Mouse (Mus musculus) cerebellum, adult 11-12 months (tissue): ENCODE data around the gene 1700001C19Rik.

Source experiments
- DNase-seq: peaks from one replicate; pipeline ENCODE4 v3.0.0; 2022

1700001C19Rik gene

GRCm38 (mm10) chr17:47461688-47462087 is 24.5 kb upstream of the 1700001C19Rik start:
- DNase-seq = no peak

GRCm38 (mm10) chr17:47459341-47459919 is 22.3 kb upstream of the 1700001C19Rik start:
- no peak for DNase-seq

- DNase-seq = no peak
Observed at GRCm38 (mm10) chr17:47458936-47459335, 21.8 kb upstream of the 1700001C19Rik start.

GRCm38 (mm10) chr17:47458310-47458709 is 21.1 kb upstream of the 1700001C19Rik start:
- DNase-seq = no peak

GRCm38 (mm10) chr17:47454675-47455074 is 17.5 kb upstream of the 1700001C19Rik start:
- no peak for DNase-seq

GRCm38 (mm10) chr17:47452886-47453285 is 15.7 kb upstream of the 1700001C19Rik start:
- no peak for DNase-seq

GRCm38 (mm10) chr17:47450880-47451565 is 13.8 kb upstream of the 1700001C19Rik start:
- DNase-seq = no peak

- no peak for DNase-seq
Observed at GRCm38 (mm10) chr17:47450239-47450638, 13.1 kb upstream of the 1700001C19Rik start.

- no peak for DNase-seq
Observed at GRCm38 (mm10) chr17:47449432-47449831, 12.3 kb upstream of the 1700001C19Rik start.

- no peak for DNase-seq
Observed at GRCm38 (mm10) chr17:47448523-47449372, 11.6 kb upstream of the 1700001C19Rik start.

GRCm38 (mm10) chr17:47446561-47446960 is 9.4 kb upstream of the 1700001C19Rik start:
- no peak for DNase-seq

GRCm38 (mm10) chr17:47446025-47446424 is 8.8 kb upstream of the 1700001C19Rik start:
- DNase-seq = no peak

- no peak for DNase-seq
Observed at GRCm38 (mm10) chr17:47445518-47445917, 8.3 kb upstream of the 1700001C19Rik start.

GRCm38 (mm10) chr17:47444113-47444512 is 6.9 kb upstream of the 1700001C19Rik start:
- DNase-seq = no peak

- DNase-seq = no peak
Observed at GRCm38 (mm10) chr17:47442271-47442670, 5.1 kb upstream of the 1700001C19Rik start.

- no peak for DNase-seq
Observed at GRCm38 (mm10) chr17:47441296-47442051, 4.3 kb upstream of the 1700001C19Rik start.

GRCm38 (mm10) chr17:47440359-47440890 is 3.2 kb upstream of the 1700001C19Rik start:
- no peak for DNase-seq

GRCm38 (mm10) chr17:47439396-47440028 is 2.3 kb upstream of the 1700001C19Rik start:
- no peak for DNase-seq

- no peak for DNase-seq
Observed at GRCm38 (mm10) chr17:47438611-47439010, 1.4 kb upstream of the 1700001C19Rik start.

GRCm38 (mm10) chr17:47436156-47436906 is 845 bp downstream of the 1700001C19Rik start, which contains the start of gene AI661453:
TSS of gene AI661453 (plus strand) at chr17:47436615.
- DNase-seq = no peak

- DNase-seq = no peak
Observed at GRCm38 (mm10) chr17:47430815-47431214, 6.4 kb downstream of the 1700001C19Rik start.
